Mouse (Mus musculus) erythroblast, adult 5-6 weeks (primary cell): ENCODE data around the gene Olfr248. TPM values are rescaled to one million over a fixed set of nuclear protein-coding genes. Genes with fewer than 3 reads are reported as not detected.
"Not testable (repeated sequence)": the region's sequence is repeated elsewhere in the genome, so short reads cannot be mapped to it uniquely, and the experiment has no call there.

ENCODE experiments used
- ATAC-seq: replicated peaks from 2 replicates; pipeline ENCODE4 v1.8.0; 2016; ENCODE audit warnings: moderate number of reproducible peaks, mild to moderate bottlenecking, moderate TSS enrichment, inconsistent platforms; ENCODE audit not compliant: poor library complexity, low FRiP score, severe bottlenecking
- total RNA-seq, 2 experiments: library from RNA; stranded (forward) in 1 of 2; stranded (reverse) in 1 of 2; fragments of 150-400 nt in 1 of 2; fragments of 200-764, 138-1000 nt in 1 of 2; gene quantifications; 2 replicates each; pipeline versions ENCODE4 v1.2.3 to v1.2.4; 2015 to 2017; ENCODE audit warnings: low replicate concordance in 2 of 2

The Olfr248 gene
- total RNA-seq (2015; ENCODE audit: low replicate concordance): not detected in 2 replicates
- total RNA-seq (2017; ENCODE audit: low replicate concordance): not detected in 2 replicates

GRCm38 (mm10) chr1:174390746-174391145 is at the start of gene Olfr248:
TSS of gene Olfr248 (plus strand) at chr1:174391046.
- ATAC-seq: no peak

- ATAC-seq: not testable (repeated sequence)
Observed at GRCm38 (mm10) chr1:174353636-174354035, 37.2 kb upstream of the Olfr248 start.

- no peak for ATAC-seq
Observed at GRCm38 (mm10) chr1:174354640-174355039, 36.2 kb upstream of the Olfr248 start.

GRCm38 (mm10) chr1:174364882-174365451 is 25.9 kb upstream of the Olfr248 start, which contains the start of gene Olfr417:
TSS of gene Olfr417 (plus strand) at chr1:174365122.
- ATAC-seq: no peak

GRCm38 (mm10) chr1:174373799-174374198 is 17.0 kb upstream of the Olfr248 start:
- ATAC-seq: no peak

DNA sequence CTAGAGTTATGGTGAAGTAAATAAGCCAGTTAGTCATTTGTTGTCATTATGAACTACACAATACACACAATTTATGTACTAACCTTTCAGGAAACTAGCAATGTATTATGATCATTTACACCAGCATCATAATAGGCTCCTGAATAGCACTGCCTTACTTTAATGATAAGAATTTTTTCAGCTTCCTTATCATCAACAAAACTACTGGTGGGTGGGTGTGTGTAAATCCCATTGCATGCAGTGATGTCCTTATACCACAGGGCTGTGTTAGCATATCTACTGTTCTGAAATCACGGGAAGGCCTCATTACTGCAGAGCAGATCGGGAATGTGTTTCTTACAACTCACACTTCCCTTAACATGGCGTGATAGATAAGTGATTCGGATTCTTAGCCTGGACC is 32.1 kb downstream of the Olfr248 start:
- ATAC-seq: no peak

GRCm38 (mm10) chr1:174423764-174424163 is 32.9 kb downstream of the Olfr248 start, which contains the start of gene Olfr414:
TSS of gene Olfr414 (plus strand) at chr1:174424064.
- no peak for ATAC-seq

GRCm38 (mm10) chr1:174426180-174426986 is 35.5 kb downstream of the Olfr248 start:
- ATAC-seq: peak; percentile 63

DNA sequence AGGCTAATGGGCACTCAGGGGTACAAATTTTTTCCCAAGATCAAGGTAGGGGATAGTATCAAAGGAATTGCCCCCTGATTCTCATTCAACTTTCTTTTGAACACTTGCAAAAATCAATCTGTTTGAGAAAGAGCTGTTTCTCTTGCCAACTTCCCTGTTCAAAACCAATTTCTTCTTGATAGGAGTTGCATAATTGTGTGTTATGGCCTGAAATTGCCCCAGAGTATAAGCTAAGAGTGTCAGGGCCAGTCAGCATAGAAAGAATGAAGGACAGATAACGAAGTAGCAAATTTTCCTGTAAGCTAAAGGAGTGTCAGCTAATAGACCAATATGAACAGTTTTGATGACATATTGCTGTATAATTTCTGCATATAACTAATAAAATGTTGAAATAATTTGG is 36.6 kb downstream of the Olfr248 start:
- no peak for ATAC-seq

DNA sequence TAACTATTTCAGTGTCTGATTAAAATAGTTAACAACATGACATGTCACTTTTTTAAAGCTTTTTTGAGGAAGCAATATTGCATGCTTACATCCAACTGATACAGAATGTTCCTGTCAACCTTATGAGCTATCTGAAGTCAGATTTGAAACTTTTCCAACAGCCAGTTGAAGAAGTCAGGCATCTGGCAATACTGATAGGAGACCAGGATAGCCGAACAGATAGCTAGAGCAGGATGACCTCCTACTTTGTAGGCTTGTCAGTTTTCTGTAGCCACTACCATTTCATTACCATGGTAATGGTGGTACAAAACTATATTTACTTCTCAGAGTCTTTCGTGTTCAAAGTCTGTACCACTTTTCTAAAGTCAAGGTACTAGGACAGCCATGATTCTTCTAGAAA is 37.6 kb downstream of the Olfr248 start:
- ATAC-seq: peak; percentile 62; the same call in 1 of the 2 replicates

DNA sequence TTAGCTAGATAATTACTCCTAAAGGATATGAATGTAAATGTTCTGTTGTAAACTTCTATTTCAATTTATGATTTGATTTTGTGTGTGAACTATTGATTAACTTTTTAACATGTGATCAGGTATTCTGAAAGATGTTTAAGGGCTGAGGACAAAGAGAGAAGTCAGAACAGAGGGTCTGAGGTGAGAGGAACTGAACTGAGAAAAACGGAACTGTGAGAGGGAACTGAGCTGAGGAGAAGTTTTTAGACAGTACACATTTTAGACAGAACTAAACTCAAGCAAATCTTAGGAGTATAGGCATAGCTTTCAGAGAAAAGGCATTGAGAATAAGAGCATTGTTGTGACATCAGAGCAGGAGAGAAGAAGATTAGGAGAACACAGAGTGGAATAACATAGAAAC is 43.3 kb downstream of the Olfr248 start:
- no peak for ATAC-seq

Other genes starting within 250 kb of the Olfr248 start
- 0.38 TPM in 1 of 2 replicates, not detected in the other for gene Olfr420, start 235.4 kb upstream of the Olfr248 start, total RNA-seq (2015; ENCODE audit: low replicate concordance)
- 1.8 and 2.0 TPM in 2 replicates for gene Olfr420, start 235.4 kb upstream of the Olfr248 start, total RNA-seq (2017; ENCODE audit: low replicate concordance)
- 279 and 284 TPM in 2 replicates for gene Spta1, start 218.3 kb upstream of the Olfr248 start, total RNA-seq (2015; ENCODE audit: low replicate concordance)
- gene Spta1, start 218.3 kb upstream of the Olfr248 start, total RNA-seq (2017; ENCODE audit: low replicate concordance): 931 and 1,200 TPM in 2 replicates
- not detected in 2 replicates for gene Olfr419, start 139.0 kb upstream of the Olfr248 start, total RNA-seq (2015; ENCODE audit: low replicate concordance)
- gene Olfr419, start 139.0 kb upstream of the Olfr248 start, total RNA-seq (2017; ENCODE audit: low replicate concordance): 2.9 TPM in 1 of 2 replicates, not detected in the other
- not detected in 2 replicates for gene Mptx1, start 60.5 kb upstream of the Olfr248 start, total RNA-seq (2015; ENCODE audit: low replicate concordance)
- gene Mptx1, start 60.5 kb upstream of the Olfr248 start, total RNA-seq (2017; ENCODE audit: low replicate concordance): not detected in 2 replicates
- 0.42 TPM in 1 of 2 replicates, not detected in the other for gene Olfr417, start 25.9 kb upstream of the Olfr248 start, total RNA-seq (2015; ENCODE audit: low replicate concordance)
- gene Olfr417, start 25.9 kb upstream of the Olfr248 start, total RNA-seq (2017; ENCODE audit: low replicate concordance): 0.17 TPM in 1 of 2 replicates, not detected in the other
- not detected in 2 replicates for gene Olfr414, start 33.0 kb downstream of the Olfr248 start, total RNA-seq (2015; ENCODE audit: low replicate concordance)
- gene Olfr414, start 33.0 kb downstream of the Olfr248 start, total RNA-seq (2017; ENCODE audit: low replicate concordance): 0.60 TPM in 1 of 2 replicates, not detected in the other
- gene Olfr220, start 51.0 kb downstream of the Olfr248 start, total RNA-seq (2015; ENCODE audit: low replicate concordance): not detected in 2 replicates
- not detected in 2 replicates for gene Olfr220, start 51.0 kb downstream of the Olfr248 start, total RNA-seq (2017; ENCODE audit: low replicate concordance)
- gene Fmn2, start 110.8 kb downstream of the Olfr248 start, total RNA-seq (2015; ENCODE audit: low replicate concordance): not detected in 2 replicates
- gene Fmn2, start 110.8 kb downstream of the Olfr248 start, total RNA-seq (2017; ENCODE audit: low replicate concordance): 0.09 TPM in 1 of 2 replicates, not detected in the other